Mouse (Mus musculus) heart, embryonic 15.5 days (tissue): ENCODE results near the gene Gadd45b. TPM values are rescaled to one million over a fixed set of nuclear protein-coding genes. Genes with fewer than 3 reads are reported as not detected.

Experiments
- ATAC-seq: fragments of 200-750 bp; cut with Nextera tagmentation; replicated peaks from 2 replicates; pipeline ENCODE4 v1.8.0; 2017; ENCODE audit warnings: low read depth, moderate TSS enrichment; ENCODE audit not compliant: insufficient number of reproducible peaks, insufficient read depth, low FRiP score
- H3K27ac ChIP-seq: fragments of 300-500 bp; sonication (generic); 2 replicates; pipeline ENCODE4 v1.5.1; 2015; ENCODE audit warnings: mild to moderate bottlenecking, inconsistent platforms
- H3K27me3 ChIP-seq: fragments of 300-500 bp; sonication (generic); 2 replicates; pipeline ENCODE4 v1.6.1; 2015; ENCODE audit warnings: inconsistent platforms
- H3K36me3 ChIP-seq: fragments of 300-500 bp; sonication (generic); 2 replicates; pipeline ENCODE4 v1.6.1; 2015; ENCODE audit warnings: mild to moderate bottlenecking, inconsistent platforms
- H3K4me1 ChIP-seq: fragments of 300-500 bp; sonication (generic); replicated peaks from 2 replicates; pipeline ENCODE4 v1.6.1; 2015; ENCODE audit warnings: inconsistent platforms
- H3K4me2 ChIP-seq: fragments of 300-500 bp; sonication (generic); 2 replicates; pipeline ENCODE4 v1.6.1; 2015; ENCODE audit warnings: inconsistent platforms, mild to moderate bottlenecking, moderate library complexity
- H3K4me3 ChIP-seq: fragments of 300-500 bp; sonication (generic); 2 replicates; pipeline ENCODE4 v1.5.1; 2015; ENCODE audit warnings: mild to moderate bottlenecking, inconsistent platforms
- H3K9ac ChIP-seq: fragments of 300-500 bp; sonication (generic); 2 replicates; pipeline ENCODE4 v1.6.1; 2015; ENCODE audit warnings: mild to moderate bottlenecking, inconsistent platforms
- H3K9me3 ChIP-seq: fragments of 300-500 bp; sonication (generic); replicated peaks from 2 replicates; pipeline ENCODE4 v1.6.1; 2016; ENCODE audit warnings: inconsistent platforms
- WGBS: fragments of 180-500 bp; shearing (Covaris S2); methylation state at CpG from one replicate; pipeline ENCODE4 v1.1.7; 2015; ENCODE audit warnings: mixed read lengths; 5-methylcytosine and 5-hydroxymethylcytosine counted together
- polyA plus RNA-seq: library from polyadenylated mRNA; unstranded; fragments of >200 nt; fragmentation: Nextera tagmentation; extraction: Ambion mirVana; gene quantifications from 2 replicates; pipeline ENCODE4 v1.2.1, GENCODE M21; 2015

Gene Gadd45b
- polyA plus RNA-seq, 1 experiment from 2014 or later = 30.8 TPM

GRCm38 (mm10) chr10:80960551-80961508 is 31.0 kb downstream of the Gadd45b start:
- H3K9me3 ChIP-seq = no peaks in the 10 kb centered on the region
- peak overlapping the region; percentile 92 for H3K27ac ChIP-seq
- no peaks in the 10 kb centered on the region for H3K36me3 ChIP-seq
- 0 out of 2 replicates have a peak overlapping the region, but pooled peaks have one; percentile 7 for H3K4me3 ChIP-seq
- 12% methylated on average over 16 of the region's 16 CpGs for WGBS
- no peaks in the 10 kb centered on the region for H3K27me3 ChIP-seq
- peak overlapping the region; percentile 37 for H3K4me2 ChIP-seq
- H3K9ac ChIP-seq = 0 out of 2 replicates have a peak overlapping the region, but pooled peaks have one; percentile 34
- ATAC-seq = peak; percentile 63
- H3K4me1 ChIP-seq = peaks cover 53% of the 10 kb centered on the region

GRCm38 (mm10) chr10:80962051-80962472 is 32.2 kb downstream of the Gadd45b start:
- Histone ChIP-seq H3K4me1 (peaks cover 61% of the 10 kb centered on the region), H3K27ac (peak overlapping the region; percentile 92), H3K4me2 (no peak overlapping the region), H3K9ac (0 out of 2 replicates have a peak overlapping the region, but pooled peaks have one; percentile 9), H3K4me3 (no peak overlapping the region), H3K27me3 (no peaks in the 10 kb centered on the region), H3K36me3 (no peaks in the 10 kb centered on the region), H3K9me3 (no peaks in the 10 kb centered on the region)
- 44% methylated on average over 10 of the region's 10 CpGs for WGBS
- ATAC-seq = no peak

GRCm38 (mm10) chr10:80962585-80962984 is 32.7 kb downstream of the Gadd45b start:
- H3K4me3 ChIP-seq = no peak overlapping the region
- WGBS = 82% methylated on average over 5 of the region's 5 CpGs
- H3K27ac ChIP-seq = peak overlapping the region; percentile 92; the same call in 1 of the 2 replicates
- no peak overlapping the region for H3K4me2 ChIP-seq
- no peak for ATAC-seq
- no peak overlapping the region for H3K9ac ChIP-seq
- H3K36me3 ChIP-seq = no peaks in the 10 kb centered on the region
- H3K27me3 ChIP-seq = no peaks in the 10 kb centered on the region
- H3K9me3 ChIP-seq = no peaks in the 10 kb centered on the region
- peaks cover 65% of the 10 kb centered on the region for H3K4me1 ChIP-seq

- WGBS = 29% methylated on average over 12 of the region's 12 CpGs
- ATAC-seq = peak; percentile 27; the same call in 1 of the 2 replicates
Observed at GRCm38 (mm10) chr10:80963031-80963975, 33.4 kb downstream of the Gadd45b start.

GRCm38 (mm10) chr10:80966296-80966695 is 36.4 kb downstream of the Gadd45b start:
- WGBS = 27% methylated on average over 12 of the region's 12 CpGs
- no peaks in the 10 kb centered on the region for H3K9me3 ChIP-seq
- no peak overlapping the region for H3K9ac ChIP-seq
- H3K27ac ChIP-seq = no peak overlapping the region
- no peak overlapping the region for H3K4me3 ChIP-seq
- peaks cover 53% of the 10 kb centered on the region for H3K4me1 ChIP-seq
- no peaks in the 10 kb centered on the region for H3K27me3 ChIP-seq
- no peaks in the 10 kb centered on the region for H3K36me3 ChIP-seq
- ATAC-seq = no peak
- no peak overlapping the region for H3K4me2 ChIP-seq

More at GRCm38 (mm10) chr10:80963031-80963975, 33.4 kb downstream of the Gadd45b start:
- peak overlapping the region; percentile 27; the same call in 1 of the 2 replicates for H3K9ac ChIP-seq
- H3K27me3 ChIP-seq = no peaks in the 10 kb centered on the region
- peaks cover 65% of the 10 kb centered on the region for H3K4me1 ChIP-seq
- H3K36me3 ChIP-seq = no peaks in the 10 kb centered on the region
- no peaks in the 10 kb centered on the region for H3K9me3 ChIP-seq
- no peak overlapping the region for H3K4me2 ChIP-seq
- peak overlapping the region; percentile 92 for H3K27ac ChIP-seq
- H3K4me3 ChIP-seq = no peak overlapping the region

GRCm38 (mm10) chr10:80967101-80967656 is 37.3 kb downstream of the Gadd45b start:
- no peak overlapping the region for H3K27ac ChIP-seq
- H3K4me3 ChIP-seq = no peak overlapping the region
- no peak overlapping the region for H3K9ac ChIP-seq
- ATAC-seq = no peak
- H3K4me1 ChIP-seq = peaks cover 53% of the 10 kb centered on the region
- no peak overlapping the region for H3K4me2 ChIP-seq
- no peaks in the 10 kb centered on the region for H3K27me3 ChIP-seq
- WGBS = 51% methylated on average over 3 of the region's 3 CpGs
- no peaks in the 10 kb centered on the region for H3K36me3 ChIP-seq
- no peaks in the 10 kb centered on the region for H3K9me3 ChIP-seq

- H3K4me2 ChIP-seq = no peak overlapping the region
- H3K36me3 ChIP-seq = no peaks in the 10 kb centered on the region
- H3K4me1 ChIP-seq = peaks cover 53% of the 10 kb centered on the region
- 85% methylated on average over 4 of the region's 4 CpGs for WGBS
- H3K9ac ChIP-seq = no peak overlapping the region
- H3K27ac ChIP-seq = no peak overlapping the region
- ATAC-seq = no peak
- H3K27me3 ChIP-seq = no peaks in the 10 kb centered on the region
- H3K4me3 ChIP-seq = no peak overlapping the region
- no peaks in the 10 kb centered on the region for H3K9me3 ChIP-seq
Observed at GRCm38 (mm10) chr10:80968106-80968505, 38.2 kb downstream of the Gadd45b start.

GRCm38 (mm10) chr10:80969298-80969697 is 39.4 kb downstream of the Gadd45b start:
- no peak for ATAC-seq
- Histone ChIP-seq H3K9ac (no peak overlapping the region), H3K4me1 (peaks cover 47% of the 10 kb centered on the region)

GRCm38 (mm10) chr10:80970159-80970558 is 40.3 kb downstream of the Gadd45b start:
- H3K9ac ChIP-seq = no peak overlapping the region
- no peaks in the 10 kb centered on the region for H3K36me3 ChIP-seq
- peaks cover 40% of the 10 kb centered on the region for H3K4me1 ChIP-seq
- no peak overlapping the region for H3K27ac ChIP-seq
- WGBS = 82% methylated on average over 8 of the region's 8 CpGs
- no peaks in the 10 kb centered on the region for H3K27me3 ChIP-seq
- no peak for ATAC-seq
- H3K4me3 ChIP-seq = no peak overlapping the region
- no peaks in the 10 kb centered on the region for H3K9me3 ChIP-seq
- no peak overlapping the region for H3K4me2 ChIP-seq

More at GRCm38 (mm10) chr10:80969298-80969697, 39.4 kb downstream of the Gadd45b start:
- no peaks in the 10 kb centered on the region for H3K36me3 ChIP-seq
- WGBS = 78% methylated on average over 3 of the region's 3 CpGs
- H3K4me3 ChIP-seq = no peak overlapping the region
- no peak overlapping the region for H3K4me2 ChIP-seq
- no peak overlapping the region for H3K27ac ChIP-seq
- no peaks in the 10 kb centered on the region for H3K27me3 ChIP-seq
- H3K9me3 ChIP-seq = no peaks in the 10 kb centered on the region

- no peak overlapping the region for H3K9ac ChIP-seq
- no peak for ATAC-seq
- 80% methylated on average over 15 of the region's 15 CpGs for WGBS
- H3K9me3 ChIP-seq = no peaks in the 10 kb centered on the region
- H3K4me1 ChIP-seq = peaks cover 33% of the 10 kb centered on the region
- no peak overlapping the region for H3K4me3 ChIP-seq
- H3K27ac ChIP-seq = no peak overlapping the region
- H3K27me3 ChIP-seq = no peaks in the 10 kb centered on the region
- no peak overlapping the region for H3K4me2 ChIP-seq
- H3K36me3 ChIP-seq = no peaks in the 10 kb centered on the region
Observed at GRCm38 (mm10) chr10:80971533-80971932, 41.7 kb downstream of the Gadd45b start.
